Mouse (Mus musculus) limb, embryonic 15.5 days (tissue): Measurements from ENCODE around the gene Mrpl47. TPM values are rescaled to one million over a fixed set of nuclear protein-coding genes. Genes with fewer than 3 reads are reported as not detected.

Source experiments
- ATAC-seq: fragments of 200-750 bp; cut with Nextera tagmentation; 2 replicates; pipeline ENCODE4 v1.8.0; 2017; ENCODE audit warnings: low read depth, moderate TSS enrichment; ENCODE audit not compliant: insufficient number of reproducible peaks, low FRiP score, low TSS enrichment
- H3K27ac ChIP-seq: fragments of 300-500 bp; sonication (generic); 2 replicates; pipeline ENCODE4 v1.5.1; 2015; ENCODE audit warnings: moderate library complexity, mild to moderate bottlenecking, inconsistent platforms
- H3K27me3 ChIP-seq: fragments of 300-500 bp; sonication (generic); 2 replicates; pipeline ENCODE4 v1.6.1; 2015; ENCODE audit warnings: inconsistent platforms
- H3K36me3 ChIP-seq: fragments of 300-500 bp; sonication (generic); 2 replicates; pipeline ENCODE4 v1.6.1; 2015; ENCODE audit warnings: inconsistent platforms
- H3K4me1 ChIP-seq: fragments of 300-500 bp; sonication (generic); 2 replicates; pipeline ENCODE4 v1.6.1; 2015; ENCODE audit warnings: inconsistent platforms
- H3K4me2 ChIP-seq: fragments of 300-500 bp; sonication (generic); 2 replicates; pipeline ENCODE4 v1.6.1; 2015; ENCODE audit warnings: mild to moderate bottlenecking, inconsistent platforms
- H3K4me3 ChIP-seq: fragments of 300-500 bp; sonication (generic); 2 replicates; pipeline ENCODE4 v1.5.1; 2015; ENCODE audit warnings: mild to moderate bottlenecking, inconsistent platforms
- H3K9ac ChIP-seq: fragments of 300-500 bp; sonication (generic); 2 replicates; pipeline ENCODE4 v1.6.1; 2015; ENCODE audit warnings: inconsistent platforms
- H3K9me3 ChIP-seq: fragments of 300-500 bp; sonication (generic); 2 replicates; pipeline ENCODE4 v1.6.1; 2016; ENCODE audit warnings: inconsistent platforms
- WGBS: fragments of 180-500 bp; shearing (Covaris S2); methylation state at CpG from one replicate; pipeline ENCODE4 v1.1.7; 2015; 5-methylcytosine and 5-hydroxymethylcytosine counted together
- polyA plus RNA-seq: library from polyadenylated mRNA; unstranded; fragments of >200 nt; fragmentation: Nextera tagmentation; extraction: Ambion mirVana; gene quantifications from 2 replicates; pipeline ENCODE4 v1.2.1, GENCODE M21; 2015

The Mrpl47 gene
- polyA plus RNA-seq, 1 experiment from 2014 or later: 27.4 TPM

DNA sequence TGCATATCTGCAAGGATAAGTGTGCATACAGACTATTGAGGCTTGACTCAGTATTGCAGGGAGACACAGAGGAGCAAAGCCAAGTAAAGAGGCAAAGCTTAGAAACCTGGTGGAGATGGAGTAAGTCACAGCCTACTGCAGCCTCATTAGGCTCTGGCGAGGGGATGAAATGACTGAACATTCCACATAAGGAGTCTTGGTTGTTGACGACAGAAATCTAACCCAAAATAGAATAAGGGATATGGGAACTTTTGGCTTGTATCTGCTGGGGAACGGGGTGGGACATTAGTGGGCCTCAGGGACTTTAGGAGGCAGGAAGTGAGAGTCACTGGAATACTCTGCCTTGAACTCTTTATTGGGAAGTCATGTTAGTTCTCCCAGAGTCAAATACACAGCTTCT is 52.8 kb downstream of the Mrpl47 start:
- WGBS: 62% methylated on average over 3 of the region's 3 CpGs
- Histone ChIP-seq H3K4me2 (no peak overlapping the region), H3K27me3 (no peaks in the 10 kb centered on the region), H3K4me1 (no peaks in the 10 kb centered on the region), H3K9ac (no peak overlapping the region), H3K36me3 (no peaks in the 10 kb centered on the region), H3K9me3 (no peaks in the 10 kb centered on the region), H3K4me3 (no peak overlapping the region), H3K27ac (no peak overlapping the region)
- no peak for ATAC-seq

DNA sequence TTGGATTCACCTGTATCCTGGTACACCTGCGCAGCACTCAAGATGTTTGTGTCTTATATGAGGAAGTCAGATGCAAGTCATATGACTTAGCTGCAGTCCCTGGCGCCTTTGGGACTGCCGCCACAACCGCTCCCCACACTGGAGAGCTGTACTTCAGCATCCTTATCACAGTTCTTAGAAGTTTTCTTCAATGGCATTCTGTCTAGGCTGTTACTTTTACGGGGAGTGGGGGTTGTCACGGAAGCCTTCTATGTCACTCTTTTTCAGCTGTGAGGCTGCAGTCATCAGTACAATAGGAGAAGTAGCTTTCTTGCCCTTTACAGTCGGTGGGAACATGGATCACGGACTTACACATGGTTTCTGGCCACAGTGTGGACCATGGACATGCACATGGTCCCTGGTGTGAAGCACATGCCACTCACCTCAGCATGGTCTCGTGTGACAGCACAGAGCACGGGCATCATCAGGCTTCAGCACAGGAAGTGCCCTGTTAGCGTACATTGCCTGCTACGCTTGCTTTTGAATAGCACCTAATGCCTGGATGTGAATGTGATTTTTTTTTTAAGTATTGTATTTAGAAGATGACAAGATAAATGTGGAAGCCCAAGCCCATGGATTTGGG is 54.4 kb downstream of the Mrpl47 start:
- no peak for ATAC-seq
- no peak overlapping the region for H3K4me2 ChIP-seq
- H3K27ac ChIP-seq: no peak overlapping the region
- H3K27me3 ChIP-seq: no peaks in the 10 kb centered on the region
- H3K9me3 ChIP-seq: no peaks in the 10 kb centered on the region
- H3K4me3 ChIP-seq: no peak overlapping the region
- no peak overlapping the region for H3K9ac ChIP-seq
- no peaks in the 10 kb centered on the region for H3K36me3 ChIP-seq
- H3K4me1 ChIP-seq: no peaks in the 10 kb centered on the region
- 74% methylated on average over 12 of the region's 12 CpGs for WGBS

GRCm38 (mm10) chr3:32676393-32676792 is 61.0 kb downstream of the Mrpl47 start:
- 77% methylated on average over 6 of the region's 6 CpGs for WGBS
- Histone ChIP-seq H3K4me1 (no peaks in the 10 kb centered on the region), H3K4me2 (no peak overlapping the region), H3K27me3 (no peaks in the 10 kb centered on the region), H3K36me3 (no peaks in the 10 kb centered on the region), H3K27ac (no peak overlapping the region), H3K9me3 (no peaks in the 10 kb centered on the region), H3K9ac (no peak overlapping the region), H3K4me3 (no peak overlapping the region)
- ATAC-seq: no peak

Other genes starting within 250 kb of the Mrpl47 start
- not detected in 2 replicates for gene Kcnmb3, start 245.4 kb downstream of the Mrpl47 start, polyA plus RNA-seq
- 34.8 and 36.0 TPM in 2 replicates for gene Zfp639, start 227.3 kb downstream of the Mrpl47 start, polyA plus RNA-seq
- gene Mfn1, start 208.1 kb downstream of the Mrpl47 start, polyA plus RNA-seq: 26.5 and 29.1 TPM in 2 replicates
- gene Gnb4, start 121.0 kb downstream of the Mrpl47 start, polyA plus RNA-seq: 92.8 and 98.0 TPM in 2 replicates
- 113 and 117 TPM in 2 replicates for gene Actl6a, start 31.3 kb downstream of the Mrpl47 start, polyA plus RNA-seq
- 263 and 276 TPM in 2 replicates for gene Ndufb5, start 615 bp downstream of the Mrpl47 start, polyA plus RNA-seq
- gene Usp13, start 79.9 kb upstream of the Mrpl47 start, polyA plus RNA-seq: 4.7 and 9.0 TPM in 2 replicates